10 mouse cellular contexts compared by ENCODE assay signal in genomic region chr9:98955716-98956224, GRCm38 (mm10). TPM values are rescaled to one million over a fixed set of nuclear protein-coding genes. Genes with fewer than 3 reads are reported as not detected.
DNase-seq lines count a peak whose midpoint lies in the region; ATAC-seq and TF ChIP-seq lines count a peak whose summit lies in the region.
"Had no signal": no experiment of that assay in that cellular context is flagged by ENCODE, and none has a peak within 500 bp of the region (broad histone marks: within the 10 kb centered on the region; RNA-seq: fewer than 3 reads in every experiment).

No protein-coding gene starts in this region.

- WGBS in cerebellum, adult 2 months, result 1% methylated on average over 59 of the region's 60 CpGs
- under 1% methylated on average over 53 of the region's 60 CpGs for WGBS in heart, embryonic 15.5 days
- under 1% methylated on average over 60 of the region's 60 CpGs for WGBS in limb, embryonic 10.5 days
- under 1% methylated on average over 60 of the region's 60 CpGs for WGBS in neural tube, embryonic 12.5 days

- DNase-seq in cerebellum, adult 2 months, result peak in 1 of 2 experiments; percentile 42
- DNase-seq in ZHBTc4 (ENCODE audit: low read depth, low spot score), result peak; percentile 69
- DNase-seq in limb, embryonic 10.5 days (ENCODE audit: low spot score), result peak; percentile 76
- DNase-seq in frontal cortex, adult 2 months (ENCODE audit: extremely low spot score in 1 of 2, low spot score in 1 of 2), result no peak

- H3K27ac ChIP-seq in cerebellum, adult 2 months (ENCODE audit: insufficient read depth, low read length), result no peak overlapping the region
- no peak overlapping the region for H3K27ac ChIP-seq in heart, embryonic 15.5 days
- peak overlapping the region; percentile 56 for H3K27ac ChIP-seq in limb, embryonic 10.5 days
- H3K27ac ChIP-seq in neural tube, embryonic 12.5 days, result no peak overlapping the region

- peak overlapping the region; percentile 25 for H3K4me3 ChIP-seq in cerebellum, adult 2 months (replicated peaks; ENCODE audit: insufficient read depth, low read depth, low read length)
- peak overlapping the region; percentile 53 for H3K4me3 ChIP-seq in heart, embryonic 15.5 days
- H3K4me3 ChIP-seq in limb, embryonic 10.5 days, result peak overlapping the region; percentile 60
- H3K4me3 ChIP-seq in neural tube, embryonic 12.5 days, result peak overlapping the region; percentile 34

- ATAC-seq in cerebellum, adult (ENCODE audit: insufficient number of reproducible peaks, low FRiP score, low TSS enrichment), result no peak
- 0 out of 2 replicates have a peak, but pooled peaks have one; percentile 23 for ATAC-seq in heart, embryonic 15.5 days (replicated peaks; ENCODE audit: insufficient number of reproducible peaks, insufficient read depth, low FRiP score, low read depth)
- ATAC-seq in neural tube, embryonic 12.5 days (ENCODE audit: low FRiP score, low read depth), result no peak
- no peak for ATAC-seq in erythroid progenitor cell, adult 5-6 weeks (replicated peaks; ENCODE audit: low FRiP score, poor library complexity, severe bottlenecking)

- TF ChIP-seq POLR2A in cerebellum, adult 2 months (IDR thresholded peaks at IDR 0.05; ENCODE audit: borderline replicate concordance, insufficient read depth, low read length), result no peak

- no peaks in the 10 kb centered on the region for H3K4me1 ChIP-seq in cerebellum, adult 2 months (ENCODE audit: control insufficient read depth, insufficient read depth, low read length)
- peaks cover 36% of the 10 kb centered on the region for H3K4me1 ChIP-seq in heart, embryonic 15.5 days (replicated peaks)
- H3K4me1 ChIP-seq in limb, embryonic 10.5 days, result peaks cover 34% of the 10 kb centered on the region
- H3K4me1 ChIP-seq in neural tube, embryonic 12.5 days, result peaks cover 35% of the 10 kb centered on the region

- peaks cover 30% of the 10 kb centered on the region; the same call in 1 of the 2 replicates for H3K27me3 ChIP-seq in cerebellum, adult 2 months (ENCODE audit: control insufficient read depth, insufficient read depth, low read length)
- peaks cover 93% of the 10 kb centered on the region for H3K27me3 ChIP-seq in heart, embryonic 15.5 days
- peaks cover 98% of the 10 kb centered on the region for H3K27me3 ChIP-seq in limb, embryonic 10.5 days (ENCODE audit: low read depth, poor library complexity, severe bottlenecking)
- peaks cover 91% of the 10 kb centered on the region for H3K27me3 ChIP-seq in neural tube, embryonic 12.5 days (replicated peaks)

- no peak for TF ChIP-seq CTCF in cerebellum, adult 2 months (IDR thresholded peaks at IDR 0.05; ENCODE audit: borderline replicate concordance, insufficient read depth, low read depth, low read length)

- peak overlapping the region; percentile 37; the same call in 1 of the 2 replicates for H3K9ac ChIP-seq in heart, embryonic 15.5 days
- H3K9ac ChIP-seq in neural tube, embryonic 12.5 days, result peak overlapping the region; percentile 39; the same call in 1 of the 2 replicates

- H3K4me2 ChIP-seq in heart, embryonic 15.5 days, result peak overlapping the region; percentile 93
- H3K4me2 ChIP-seq in neural tube, embryonic 12.5 days (replicated peaks), result peak overlapping the region; percentile 68

- no peaks in the 10 kb centered on the region for H3K9me3 ChIP-seq in heart, embryonic 15.5 days (replicated peaks)
- H3K9me3 ChIP-seq in limb, embryonic 10.5 days (replicated peaks), result no peaks in the 10 kb centered on the region
- no peaks in the 10 kb centered on the region for H3K9me3 ChIP-seq in neural tube, embryonic 12.5 days

- no peaks in the 10 kb centered on the region for H3K36me3 ChIP-seq in heart, embryonic 15.5 days
- no peaks in the 10 kb centered on the region for H3K36me3 ChIP-seq in limb, embryonic 10.5 days
- no peaks in the 10 kb centered on the region for H3K36me3 ChIP-seq in neural tube, embryonic 12.5 days

RNA-seq across cellular contexts. Expression of gene Foxl2, which starts 0.7 kb away (rescaled TPM):
- 0.25 and 0.28 TPM in 2 replicates for polyA plus RNA-seq in cerebellum, adult 2 months (2012; rRNA removed)
- polyA plus RNA-seq in heart, embryonic 15.5 days (2015; fragmentation: Nextera tagmentation; extraction: Ambion mirVana), result not detected in 2 replicates
- not detected in 2 replicates for polyA plus RNA-seq in limb, embryonic 10.5 days (2016; fragmentation: Nextera tagmentation; extraction: Ambion mirVana)
- 0.73 and 1.2 TPM in 2 replicates for polyA plus RNA-seq in neural tube, embryonic 12.5 days (2016; fragmentation: Nextera tagmentation; extraction: Ambion mirVana)
- 0.27 and 0.34 TPM in 2 replicates for polyA plus RNA-seq in frontal cortex, adult 2 months (2012; rRNA removed)
- total RNA-seq in erythroid progenitor cell, adult 5-6 weeks (2015; ENCODE audit: low replicate concordance), result not detected in 2 replicates
- total RNA-seq in erythroid progenitor cell, adult 5-6 weeks (2017; ENCODE audit: low replicate concordance), result not detected in 2 replicates
- total RNA-seq: gastrocnemius, adult 8-10 months had no signal

RNA-seq across cellular contexts. Expression of gene Faim, which starts 30.4 kb away (rescaled TPM):
- 37.7 and 37.8 TPM in 2 replicates for polyA plus RNA-seq in cerebellum, adult 2 months (2012; rRNA removed)
- 27.3 and 30.6 TPM in 2 replicates for polyA plus RNA-seq in heart, embryonic 15.5 days (2015; fragmentation: Nextera tagmentation; extraction: Ambion mirVana)
- polyA plus RNA-seq in limb, embryonic 10.5 days (2016; fragmentation: Nextera tagmentation; extraction: Ambion mirVana), result 54.4 and 57.3 TPM in 2 replicates
- 81.7 and 93.4 TPM in 2 replicates for polyA plus RNA-seq in neural tube, embryonic 12.5 days (2016; fragmentation: Nextera tagmentation; extraction: Ambion mirVana)
- polyA plus RNA-seq in frontal cortex, adult 2 months (2012; rRNA removed), result 30.6 and 33.1 TPM in 2 replicates
- total RNA-seq in erythroid progenitor cell, adult 5-6 weeks (2015; ENCODE audit: low replicate concordance), result 4.2 and 7.2 TPM in 2 replicates
- total RNA-seq in erythroid progenitor cell, adult 5-6 weeks (2017; ENCODE audit: low replicate concordance), result 3.3 and 10.4 TPM in 2 replicates

RNA-seq across cellular contexts. Expression of gene 7420426K07Rik, which starts 52.9 kb away (rescaled TPM):
- not detected in 2 replicates for polyA plus RNA-seq in cerebellum, adult 2 months (2012; rRNA removed)
- not detected in 2 replicates for polyA plus RNA-seq in heart, embryonic 15.5 days (2015; fragmentation: Nextera tagmentation; extraction: Ambion mirVana)
- not detected in 2 replicates for polyA plus RNA-seq in limb, embryonic 10.5 days (2016; fragmentation: Nextera tagmentation; extraction: Ambion mirVana)
- polyA plus RNA-seq in neural tube, embryonic 12.5 days (2016; fragmentation: Nextera tagmentation; extraction: Ambion mirVana), result not detected in 2 replicates
- polyA plus RNA-seq in frontal cortex, adult 2 months (2012; rRNA removed), result not detected in 2 replicates
- total RNA-seq in erythroid progenitor cell, adult 5-6 weeks (2015; ENCODE audit: low replicate concordance), result not detected in 2 replicates
- total RNA-seq in erythroid progenitor cell, adult 5-6 weeks (2017; ENCODE audit: low replicate concordance), result not detected in 2 replicates
- total RNA-seq: gastrocnemius, adult 8-10 months had no signal
- polyA plus RNA-seq: C2C12 had no signal

Comparison
In these comparisons a context has a peak if more than half of its experiments do, and no peak if none do; other contexts are left out.
1. DNase-seq: peak in ZHBTc4 (single experiment) and limb, embryonic 10.5 days (single experiment); none in frontal cortex, adult 2 months (0 of 2).
2. Peak in every context shown above with its lines, with median percentiles within 50 percentile points of each other: H3K4me3 ChIP-seq.